Mouse (Mus musculus): ENCODE measurements at regions not wholly inside any gene's neighbourhood (a gene's known extent, or its start where the extent isn't known, plus 50 kb on each side); places are given as distances from the start of the nearest gene placed in this dataset.

DNA sequence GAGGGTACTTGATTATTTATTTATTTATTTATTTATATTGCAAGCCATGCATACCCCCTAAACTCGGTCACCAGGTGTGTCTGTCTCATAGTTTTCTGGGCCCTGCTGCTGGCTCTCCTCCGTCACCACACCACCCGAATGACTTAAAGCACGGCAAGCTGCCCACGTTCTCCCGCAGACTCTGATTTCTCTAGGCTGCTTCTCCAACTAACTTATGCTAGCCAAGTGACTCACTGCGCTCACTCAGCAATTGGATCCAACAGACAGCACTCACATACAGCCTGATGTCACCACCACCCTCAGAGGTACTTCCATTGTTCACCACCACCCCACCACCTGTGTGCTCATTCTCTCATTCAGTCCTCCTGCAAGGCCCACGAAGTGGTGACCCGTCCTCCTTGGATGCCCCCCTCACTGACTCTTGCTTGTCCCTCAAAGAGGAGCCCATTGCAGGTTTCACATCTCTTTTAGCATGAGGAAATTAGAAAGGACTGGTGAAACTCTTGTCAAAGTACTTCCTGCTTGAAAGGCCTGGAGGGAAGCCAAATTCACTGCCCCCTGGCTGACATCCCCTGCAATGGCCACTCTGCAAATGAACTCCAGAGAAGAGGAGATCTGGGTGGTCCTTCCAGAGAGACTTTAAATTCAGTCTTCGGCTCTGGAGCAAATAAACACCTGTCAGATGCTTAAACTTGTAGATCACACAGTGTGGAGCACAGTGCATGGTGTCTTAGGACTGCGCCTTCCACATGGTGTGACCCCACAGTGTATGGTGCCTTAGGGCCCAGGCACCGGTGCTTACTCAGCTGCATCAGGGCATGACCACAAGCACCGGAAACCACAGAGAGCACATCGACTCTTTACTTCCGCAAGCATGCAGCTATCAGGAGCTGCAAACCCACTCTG lies 262.8 kb downstream of the Cxcl12 start:
- Histone ChIP-seq H3K9me3 (ENCODE audit: control insufficient read depth, low read length) (no peaks in the 10 kb centered on the region), H3K27me3 (ENCODE audit: control insufficient read depth, insufficient read depth, low read length) (no peaks in the 10 kb centered on the region), H3K4me1 (ENCODE audit: control insufficient read depth, insufficient read depth, low read length) (peaks cover 27% of the 10 kb centered on the region), H3K36me3 (ENCODE audit: control insufficient read depth, insufficient read depth, low read length) (no peaks in the 10 kb centered on the region), H3K27ac (replicated peaks; ENCODE audit: low read depth, low read length) (no peak overlapping the region), H3K4me2 (replicated peaks; ENCODE audit: low read depth, low read length, severe bottlenecking) (no peak overlapping the region), H3K4me3 (replicated peaks; ENCODE audit: low read length) (no peak overlapping the region), H3K9ac (ENCODE audit: low read depth, low read length, severe bottlenecking) (no peak overlapping the region)
- no peak for TF ChIP-seq POLR2A (IDR thresholded peaks at IDR 0.05; ENCODE audit: borderline replicate concordance, extremely low read depth, insufficient read depth, insufficient read length)
- 66% methylated on average over 15 of the region's 15 CpGs for WGBS
- ATAC-seq (ENCODE audit: low FRiP score, low read depth) (0 out of 2 replicates have a peak, but pooled peaks have one; percentile 21), DNase-seq (ENCODE audit: low spot score) (peak; percentile 34)

DNA sequence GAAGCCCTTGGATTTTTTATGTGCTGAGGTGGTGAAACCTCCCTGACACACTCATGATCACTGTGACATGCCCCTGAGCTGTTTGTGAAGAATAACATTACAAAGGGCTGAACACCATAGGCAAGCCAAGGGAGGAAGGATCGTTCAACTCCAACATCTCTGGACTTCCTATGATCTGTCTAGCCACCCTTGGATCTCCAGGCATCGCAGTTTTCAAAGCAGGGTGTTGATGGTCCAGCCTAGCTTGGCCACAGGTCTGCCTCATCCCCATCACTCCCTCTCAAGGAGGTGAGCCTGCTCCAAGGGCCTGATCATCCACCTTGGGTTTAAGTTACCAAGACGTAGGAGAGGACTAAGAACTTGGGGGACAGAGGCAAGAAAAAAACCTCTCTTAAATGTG lies 268.5 kb downstream of the Cxcl12 start:
- Histone ChIP-seq H3K9ac (ENCODE audit: low read depth, low read length, severe bottlenecking) (no peak overlapping the region), H3K9me3 (ENCODE audit: control insufficient read depth, low read length) (no peaks in the 10 kb centered on the region), H3K4me3 (replicated peaks; ENCODE audit: low read length) (no peak overlapping the region), H3K4me2 (replicated peaks; ENCODE audit: low read depth, low read length, severe bottlenecking) (no peak overlapping the region), H3K27ac (replicated peaks; ENCODE audit: low read depth, low read length) (no peak overlapping the region), H3K27me3 (ENCODE audit: control insufficient read depth, insufficient read depth, low read length) (no peaks in the 10 kb centered on the region), H3K36me3 (ENCODE audit: control insufficient read depth, insufficient read depth, low read length) (no peaks in the 10 kb centered on the region), H3K4me1 (ENCODE audit: control insufficient read depth, insufficient read depth, low read length) (peaks cover 4% of the 10 kb centered on the region; the same call in 1 of the 2 replicates)
- ATAC-seq (ENCODE audit: low FRiP score, low read depth) (no peak), DNase-seq (ENCODE audit: low spot score) (no peak)
- TF ChIP-seq POLR2A (IDR thresholded peaks at IDR 0.05; ENCODE audit: borderline replicate concordance, extremely low read depth, insufficient read depth, insufficient read length) = no peak
- 83% methylated on average over 3 of the region's 3 CpGs for WGBS

DNA sequence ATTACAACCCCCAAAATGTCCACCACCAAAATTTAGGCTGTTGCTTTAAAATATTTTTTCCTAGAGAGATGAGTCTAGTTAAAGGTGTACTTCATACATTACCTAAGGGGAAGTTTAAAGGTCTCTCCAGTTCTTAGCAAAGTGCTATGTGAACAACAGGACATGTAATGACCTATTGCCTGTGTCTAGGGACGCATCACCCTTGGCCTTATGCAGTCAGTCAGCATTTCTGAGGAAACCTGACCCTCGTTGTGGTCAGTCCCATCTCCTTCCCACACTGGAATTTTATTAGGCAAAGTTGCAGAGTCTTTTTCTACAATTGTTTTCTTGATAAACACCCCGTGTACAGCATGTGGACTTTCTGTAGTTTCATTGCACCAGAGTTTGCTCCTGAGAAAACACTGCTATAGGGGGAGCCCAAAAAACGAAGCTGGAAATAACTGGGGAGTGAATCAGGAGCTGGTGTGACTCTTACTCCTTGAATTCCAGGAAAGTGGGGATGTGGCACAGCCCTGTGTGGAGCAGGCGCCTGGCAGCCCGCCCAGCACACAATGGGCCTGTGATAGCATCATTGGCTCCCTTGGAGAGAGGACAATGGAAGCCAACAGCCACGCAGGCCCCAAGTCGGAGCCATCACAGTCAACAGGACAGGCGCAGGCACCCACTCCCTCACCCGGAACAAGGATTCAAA lies 269.2 kb downstream of the Cxcl12 start:
- ATAC-seq (ENCODE audit: low FRiP score, low read depth) = no peak
- Histone ChIP-seq H3K9ac (ENCODE audit: low read depth, low read length, severe bottlenecking) (no peak overlapping the region), H3K9me3 (ENCODE audit: control insufficient read depth, low read length) (no peaks in the 10 kb centered on the region), H3K4me2 (replicated peaks; ENCODE audit: low read depth, low read length, severe bottlenecking) (no peak overlapping the region), H3K4me3 (replicated peaks; ENCODE audit: low read length) (no peak overlapping the region), H3K27ac (replicated peaks; ENCODE audit: low read depth, low read length) (no peak overlapping the region), H3K4me1 (ENCODE audit: control insufficient read depth, insufficient read depth, low read length) (peaks cover 4% of the 10 kb centered on the region; the same call in 1 of the 2 replicates), H3K27me3 (ENCODE audit: control insufficient read depth, insufficient read depth, low read length) (no peaks in the 10 kb centered on the region), H3K36me3 (ENCODE audit: control insufficient read depth, insufficient read depth, low read length) (no peaks in the 10 kb centered on the region)
- DNase-seq (ENCODE audit: low spot score) = no peak
- TF ChIP-seq POLR2A (IDR thresholded peaks at IDR 0.05; ENCODE audit: borderline replicate concordance, extremely low read depth, insufficient read depth, insufficient read length) = no peak
- 77% methylated on average over 10 of the region's 10 CpGs for WGBS

DNA sequence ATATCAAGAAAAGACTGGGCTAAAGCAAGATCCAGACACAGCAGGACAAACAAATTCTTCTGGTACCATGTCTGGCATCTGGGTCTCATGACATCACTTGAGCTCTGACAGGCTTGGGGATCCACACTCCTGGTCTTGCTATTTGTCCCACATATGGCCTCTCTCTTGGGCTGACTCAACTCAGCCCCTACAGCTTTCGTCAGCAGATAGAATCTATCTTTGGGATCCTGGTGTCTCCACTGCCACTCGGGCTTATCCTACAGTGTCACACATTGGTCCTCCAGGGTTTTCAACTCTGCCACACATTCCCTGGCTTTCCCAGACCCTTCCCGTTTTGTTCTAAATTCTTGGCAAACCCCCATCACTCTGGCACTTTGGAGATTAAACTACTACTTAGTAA lies 280.3 kb downstream of the Cxcl12 start:
- ATAC-seq (ENCODE audit: low FRiP score, low read depth) = no peak
- Histone ChIP-seq H3K4me2 (replicated peaks; ENCODE audit: low read depth, low read length, severe bottlenecking) (no peak overlapping the region), H3K9ac (ENCODE audit: low read depth, low read length, severe bottlenecking) (no peak overlapping the region), H3K36me3 (ENCODE audit: control insufficient read depth, insufficient read depth, low read length) (no peaks in the 10 kb centered on the region), H3K4me1 (ENCODE audit: control insufficient read depth, insufficient read depth, low read length) (peaks cover 5% of the 10 kb centered on the region), H3K4me3 (replicated peaks; ENCODE audit: low read length) (no peak overlapping the region), H3K27ac (replicated peaks; ENCODE audit: low read depth, low read length) (no peak overlapping the region), H3K27me3 (ENCODE audit: control insufficient read depth, insufficient read depth, low read length) (no peaks in the 10 kb centered on the region), H3K9me3 (ENCODE audit: control insufficient read depth, low read length) (no peaks in the 10 kb centered on the region)
- DNase-seq (ENCODE audit: low spot score) = no peak
- TF ChIP-seq POLR2A (IDR thresholded peaks at IDR 0.05; ENCODE audit: borderline replicate concordance, extremely low read depth, insufficient read depth, insufficient read length) = no peak
- WGBS = 59% methylated on average over 3 of the region's 3 CpGs

DNA sequence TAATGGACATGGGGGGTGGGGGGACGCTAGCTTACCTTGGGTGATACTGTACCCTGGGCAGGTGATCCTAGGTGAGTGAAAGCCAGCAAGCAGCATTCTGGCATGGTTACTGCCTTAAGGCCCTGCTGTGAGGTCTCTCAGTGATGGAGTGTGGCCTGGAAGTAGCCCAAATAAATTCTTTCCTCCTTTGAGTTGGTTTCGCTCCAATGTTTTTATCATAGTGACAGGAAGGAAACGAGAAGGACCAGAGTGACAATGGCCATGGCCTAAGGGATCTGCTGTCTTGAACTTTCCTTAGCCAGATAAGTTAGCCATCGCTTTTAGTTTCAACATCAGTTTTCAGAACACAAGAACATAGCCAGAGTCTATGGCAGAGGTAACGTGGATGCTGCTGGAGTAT lies 282.7 kb downstream of the Cxcl12 start:
- WGBS = 81% methylated on average over 5 of the region's 5 CpGs
- no peak overlapping the region for H3K4me3 ChIP-seq (replicated peaks; ENCODE audit: low read length)
- H3K27ac ChIP-seq (replicated peaks; ENCODE audit: low read depth, low read length) = no peak overlapping the region
- no peaks in the 10 kb centered on the region for H3K27me3 ChIP-seq (ENCODE audit: control insufficient read depth, insufficient read depth, low read length)
- H3K9ac ChIP-seq (ENCODE audit: low read depth, low read length, severe bottlenecking) = no peak overlapping the region
- peaks cover 5% of the 10 kb centered on the region for H3K4me1 ChIP-seq (ENCODE audit: control insufficient read depth, insufficient read depth, low read length)
- no peak for TF ChIP-seq POLR2A (IDR thresholded peaks at IDR 0.05; ENCODE audit: borderline replicate concordance, extremely low read depth, insufficient read depth, insufficient read length)
- no peak overlapping the region for H3K4me2 ChIP-seq (replicated peaks; ENCODE audit: low read depth, low read length, severe bottlenecking)
- ATAC-seq (ENCODE audit: low FRiP score, low read depth) = no peak
- no peaks in the 10 kb centered on the region for H3K36me3 ChIP-seq (ENCODE audit: control insufficient read depth, insufficient read depth, low read length)
- no peak for DNase-seq (ENCODE audit: low spot score)
- no peaks in the 10 kb centered on the region for H3K9me3 ChIP-seq (ENCODE audit: control insufficient read depth, low read length)

Data from limb, embryonic 14.5 days (tissue).